Mouse (Mus musculus) cerebellum, adult 18-20 months (tissue): ENCODE data around the gene Fam118b.
A peak's percentile ranks its signal among the peaks of the same experiment; 100 is the strongest.

Source experiments
- DNase-seq, 2 experiments: peaks; one replicate each; pipeline ENCODE4 v3.0.0; 2021

Fam118b gene

DNA sequence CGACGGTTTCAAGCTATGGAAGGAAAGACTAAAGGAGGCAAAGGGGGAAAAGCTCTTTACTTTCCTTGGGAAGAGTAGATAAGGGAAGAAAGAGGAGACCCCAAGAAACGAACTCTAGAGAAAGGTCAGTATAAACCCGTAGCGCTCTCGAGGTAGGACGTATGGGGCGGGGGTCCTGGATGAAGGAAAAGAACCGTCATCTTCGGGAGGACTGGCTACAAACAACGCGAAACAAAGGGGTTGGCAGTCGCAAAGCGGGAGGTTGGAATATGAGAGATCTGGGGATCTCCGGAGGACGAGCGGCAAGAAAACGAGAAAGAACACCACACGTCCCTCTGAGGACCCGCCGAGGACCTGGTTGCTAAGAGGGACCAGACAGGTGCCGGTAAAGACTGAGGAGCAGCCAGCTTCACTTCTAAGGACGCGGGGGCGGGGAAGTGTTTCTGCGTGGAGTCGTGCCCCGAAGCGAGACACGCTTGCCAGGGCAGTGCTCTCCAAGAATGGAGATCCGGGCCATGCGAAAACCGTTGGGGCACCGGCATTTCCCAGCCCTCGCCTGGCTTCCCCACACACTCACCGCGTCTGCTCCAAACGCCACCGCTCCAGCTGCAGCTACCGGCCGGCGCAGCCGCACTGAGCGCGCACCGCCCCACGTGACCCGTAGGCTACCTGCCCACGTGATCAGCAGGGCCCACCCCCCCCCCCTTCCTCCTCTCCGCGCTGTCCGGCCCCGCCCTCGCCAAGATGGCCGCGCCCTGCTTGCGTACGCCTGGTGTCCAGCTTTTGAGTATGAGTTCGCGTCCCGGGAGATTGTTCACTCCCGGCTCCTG, at the start of gene Fam118b, which contains the start of gene Rpusd4:
Fam118b (minus strand) TSS at position 660 of the 830 bp plus-strand sequence.
Rpusd4 (plus strand) TSS at position 720 of the 830 bp plus-strand sequence.
- peak; percentile 93 to 95 for DNase-seq

DNA sequence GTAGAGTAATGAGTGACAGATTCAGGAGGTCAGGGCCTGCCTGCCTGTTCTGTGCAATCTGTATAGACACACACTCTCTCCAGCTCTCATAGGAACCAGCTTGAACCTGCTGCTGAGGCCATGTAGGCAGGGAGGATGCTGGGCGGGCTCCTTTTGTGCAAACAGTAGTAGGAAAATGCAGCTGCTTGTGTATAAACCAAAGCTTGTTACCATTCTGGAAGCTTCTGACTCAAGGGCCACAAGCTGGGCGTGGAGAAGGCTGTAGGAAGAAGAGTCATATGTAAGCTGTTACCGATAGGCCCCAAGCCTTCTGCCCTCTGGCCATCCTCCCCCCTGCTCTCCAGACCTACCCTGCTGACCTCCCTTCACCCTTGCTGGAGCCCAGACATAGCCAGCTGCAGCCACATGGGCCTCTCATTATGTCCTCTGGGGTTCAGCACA, 49.2 kb upstream of the Fam118b start:
- no peak for DNase-seq

DNA sequence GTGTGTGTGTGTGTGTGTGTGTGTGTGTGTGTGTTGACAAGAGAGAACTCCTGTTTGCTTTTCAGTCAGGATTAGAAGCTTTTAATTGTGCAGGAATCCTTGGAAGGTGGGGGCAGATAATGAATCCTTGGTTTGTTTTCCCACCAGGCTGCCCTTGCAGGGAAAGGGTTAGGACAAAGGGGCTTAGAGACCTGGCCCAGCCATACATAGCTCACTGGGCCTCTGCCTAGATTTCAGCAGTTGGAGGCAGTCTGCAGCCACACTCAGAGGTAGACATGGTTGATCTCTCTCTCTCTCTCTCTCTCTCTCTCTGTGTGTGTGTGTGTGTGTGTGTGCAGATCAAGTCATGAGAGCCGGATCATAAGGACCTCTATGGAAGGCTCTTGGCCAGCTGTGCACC, 46.6 kb upstream of the Fam118b start:
- no peak for DNase-seq

- DNase-seq: no peak
These were observed 46.0 kb upstream of the Fam118b start for GRCm38 (mm10) chr9:35313601-35314000.

DNA sequence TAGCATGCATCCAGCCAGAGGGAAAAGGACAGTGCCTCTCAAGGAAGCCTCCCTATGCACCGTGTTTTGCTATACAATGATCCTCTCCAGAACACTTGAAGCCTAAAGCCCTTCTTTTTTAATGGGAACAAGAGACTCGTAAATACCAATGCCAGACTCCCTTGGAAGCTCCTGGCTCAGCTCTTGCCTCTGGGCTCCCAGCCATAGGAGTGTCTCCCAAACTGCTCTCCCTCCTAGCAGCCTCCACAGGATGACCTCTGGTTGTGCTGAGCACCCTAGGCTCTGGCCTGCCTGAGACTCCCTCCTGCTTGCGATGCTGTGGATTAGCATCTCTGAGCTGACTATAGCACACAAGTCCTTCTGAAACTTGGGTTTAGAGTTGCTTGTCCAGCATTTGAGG, 44.9 kb upstream of the Fam118b start:
- peak; percentile 72 to 78 for DNase-seq

- no peak for DNase-seq
These were observed 42.8 kb upstream of the Fam118b start for GRCm38 (mm10) chr9:35310377-35310776.

DNA sequence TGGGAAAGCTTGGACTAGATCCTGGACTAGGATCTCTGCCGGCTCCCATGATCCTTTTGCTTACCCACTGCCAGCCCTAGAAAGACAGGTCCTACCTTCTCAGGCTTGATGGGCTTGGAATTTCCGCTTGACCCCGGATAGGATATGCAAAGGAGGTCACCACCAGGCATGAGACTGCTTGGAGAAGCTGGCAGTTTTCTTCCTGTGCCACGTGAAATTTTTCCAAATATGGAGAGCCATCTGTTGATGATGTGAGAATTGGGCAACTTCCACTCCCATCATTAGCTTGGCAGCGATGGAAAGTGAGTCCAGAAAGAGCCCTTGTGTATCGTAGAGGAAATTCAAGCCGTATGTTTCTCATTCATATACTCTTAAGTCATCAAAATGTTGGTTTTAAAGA, 39.9 kb upstream of the Fam118b start:
- peak; percentile 64 to 72 for DNase-seq

DNA sequence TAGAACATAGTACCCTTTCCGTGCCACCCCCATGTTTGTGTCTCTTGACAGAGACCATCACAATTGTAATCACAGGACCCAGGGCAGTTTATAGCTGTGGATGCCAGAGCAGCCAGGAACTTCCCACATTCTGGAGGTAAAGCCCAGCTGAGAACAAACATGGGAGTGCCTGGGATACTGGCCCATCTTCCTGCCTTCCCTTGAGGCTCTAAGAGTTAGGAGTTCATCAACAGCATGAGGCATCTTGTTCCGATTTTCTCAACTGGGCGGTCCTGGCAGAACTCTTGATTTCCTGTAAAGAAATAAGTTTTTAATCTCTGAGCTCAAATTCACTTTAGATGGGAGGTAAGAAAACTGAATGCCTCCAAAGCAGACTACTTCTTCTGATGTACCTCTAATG, 34.6 kb upstream of the Fam118b start:
- DNase-seq: no peak

DNA sequence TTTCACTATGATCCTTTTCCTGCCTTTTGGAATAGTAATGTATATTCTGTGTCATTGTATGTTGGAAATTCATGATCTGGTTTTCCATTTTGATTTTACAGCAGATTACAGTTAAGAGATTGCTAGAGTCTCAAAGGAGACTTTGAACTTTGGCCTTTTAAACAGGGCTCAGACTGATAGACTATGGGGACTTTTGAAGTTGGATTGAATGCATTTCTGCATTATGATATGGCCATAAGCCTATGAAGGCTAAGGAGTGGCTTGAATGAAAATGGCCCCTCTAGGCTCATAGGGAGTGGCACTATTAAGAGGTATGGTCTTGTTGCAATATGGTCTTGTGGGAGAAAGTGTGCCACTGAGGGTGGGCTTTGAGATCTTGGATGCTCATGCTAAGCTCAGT, 30.2 kb upstream of the Fam118b start:
- no peak for DNase-seq

DNA sequence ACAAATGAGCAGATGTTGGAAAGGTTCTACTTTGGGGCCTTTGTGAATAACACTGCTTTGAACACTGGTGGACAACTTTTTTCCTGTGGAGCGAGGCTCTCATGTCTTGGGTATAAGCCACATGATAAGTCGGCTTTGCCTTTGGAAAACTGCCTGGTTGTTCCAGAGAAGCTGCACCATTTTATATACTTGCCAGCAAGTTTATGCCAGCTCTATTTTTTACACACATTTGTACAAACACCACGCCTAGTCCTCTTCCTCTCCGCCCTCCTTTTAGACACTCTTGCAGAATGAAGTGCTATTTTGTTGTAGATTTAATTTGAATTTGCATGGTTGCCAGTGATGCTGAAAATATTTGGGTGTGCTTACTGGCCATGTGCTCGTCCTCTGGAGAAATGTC, 25.9 kb upstream of the Fam118b start:
- no peak for DNase-seq

DNA sequence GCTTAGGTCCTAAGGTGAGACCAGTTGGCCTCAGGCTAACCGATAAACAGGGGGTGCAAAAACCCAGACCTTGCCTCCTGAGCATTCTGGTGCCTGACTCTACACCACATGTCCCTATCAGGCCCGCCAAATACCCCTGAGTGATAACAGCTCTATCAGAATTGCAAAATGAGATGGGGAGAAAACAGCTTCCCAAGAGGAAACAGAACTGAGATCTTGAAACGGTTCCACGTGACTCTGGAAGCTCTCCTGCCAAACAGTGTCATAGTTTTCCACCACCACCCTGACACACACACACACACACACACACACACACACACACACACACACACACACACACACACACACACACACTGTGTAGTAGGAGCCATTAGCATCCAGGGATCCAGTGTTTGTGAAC, 23.3 kb upstream of the Fam118b start:
- no peak for DNase-seq

DNA sequence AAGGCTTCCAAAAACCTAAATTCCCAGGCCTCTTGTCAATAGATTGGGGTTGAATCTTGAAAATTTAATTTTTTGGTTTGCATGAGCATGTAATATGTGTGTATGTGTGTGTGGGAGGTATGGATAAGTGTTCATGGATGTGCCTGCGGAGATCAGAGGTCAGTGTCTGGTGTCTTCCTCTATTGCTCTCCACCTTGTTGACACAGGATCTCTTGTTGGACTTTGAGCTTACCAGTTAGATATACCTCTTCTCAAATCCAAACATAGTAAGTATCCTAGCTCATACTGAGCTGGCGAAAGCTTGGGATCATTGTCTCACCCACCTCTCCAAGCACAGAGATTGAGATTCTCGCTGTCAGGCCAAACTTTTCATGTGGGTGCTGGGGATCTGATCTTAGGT, 22.8 kb upstream of the Fam118b start:
- no peak for DNase-seq

DNA sequence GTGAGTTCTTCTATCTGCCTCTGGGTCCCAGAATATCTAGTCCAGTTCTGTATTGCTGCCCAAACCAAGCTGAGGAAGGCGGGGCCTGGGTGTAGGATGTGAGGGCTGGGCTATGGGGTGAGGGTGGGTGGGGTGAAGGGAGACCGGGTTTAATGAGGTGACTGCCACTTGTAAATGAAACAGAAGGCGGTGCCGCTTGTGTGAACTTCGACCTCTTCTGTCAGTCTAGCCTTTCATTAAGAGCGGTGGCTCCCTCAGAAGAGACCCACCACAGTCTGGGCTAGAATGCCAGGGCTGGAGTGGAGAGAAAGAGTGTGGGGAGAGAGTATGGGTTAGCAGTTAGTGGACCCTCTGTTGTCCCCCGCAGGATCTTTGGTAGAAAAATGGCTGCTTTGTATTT, 22.4 kb upstream of the Fam118b start:
- no peak for DNase-seq

DNA sequence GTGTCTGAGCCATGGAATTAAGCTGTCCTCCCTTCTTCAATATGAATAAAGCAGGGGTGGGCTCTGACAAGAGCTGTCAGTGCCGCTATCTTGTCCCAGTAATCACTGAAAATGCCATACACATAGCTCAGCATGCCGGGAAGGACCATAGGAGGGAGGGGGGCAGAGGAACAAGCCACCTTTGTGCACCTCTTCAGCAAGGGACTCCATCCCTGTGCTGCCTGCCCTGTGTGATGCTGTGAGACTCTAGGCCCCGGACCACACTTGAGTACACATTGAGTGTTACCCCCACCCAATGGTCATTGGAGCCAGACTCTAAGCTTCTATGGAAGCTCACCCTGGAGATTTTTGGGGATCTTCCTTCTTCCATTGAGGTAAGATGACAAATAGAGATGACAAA, 18.7 kb upstream of the Fam118b start:
- DNase-seq: no peak

GRCm38 (mm10) chr9:35284351-35284750, 16.7 kb upstream of the Fam118b start:
- DNase-seq: no peak

DNA sequence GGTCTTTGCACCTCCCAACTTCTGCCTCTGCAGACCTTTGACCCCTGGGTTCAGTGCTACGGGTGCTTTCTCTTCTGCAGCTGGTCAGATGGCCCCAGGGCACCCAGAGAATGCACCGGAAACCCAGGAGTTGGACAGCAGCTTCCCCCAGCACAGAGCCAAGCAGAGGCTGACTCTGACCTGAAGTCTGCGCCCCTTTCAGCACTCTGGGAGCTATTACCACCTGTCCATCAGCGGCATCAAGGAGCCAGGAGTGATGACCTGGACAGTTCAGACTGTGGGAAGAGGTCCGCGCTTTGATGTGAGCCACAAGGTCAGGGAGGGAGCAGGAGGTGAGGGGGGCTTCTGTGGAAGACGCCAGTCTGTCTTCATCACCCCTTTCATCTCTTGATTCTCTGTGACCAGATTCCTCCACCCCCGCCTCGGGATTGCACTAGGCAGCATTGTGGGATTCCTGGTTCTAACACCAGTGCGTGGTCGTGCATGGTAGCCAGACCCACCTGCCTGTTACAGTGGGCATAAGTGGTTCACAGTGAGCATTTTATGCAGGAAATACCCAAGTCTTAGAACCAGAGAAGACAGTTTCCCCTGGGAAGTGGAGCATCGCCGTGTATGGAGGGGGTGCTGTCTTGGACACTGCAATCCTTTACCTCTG, 15.9 kb upstream of the Fam118b start:
- DNase-seq: no peak

GRCm38 (mm10) chr9:35282851-35283200, 15.2 kb upstream of the Fam118b start:
- no peak for DNase-seq

DNA sequence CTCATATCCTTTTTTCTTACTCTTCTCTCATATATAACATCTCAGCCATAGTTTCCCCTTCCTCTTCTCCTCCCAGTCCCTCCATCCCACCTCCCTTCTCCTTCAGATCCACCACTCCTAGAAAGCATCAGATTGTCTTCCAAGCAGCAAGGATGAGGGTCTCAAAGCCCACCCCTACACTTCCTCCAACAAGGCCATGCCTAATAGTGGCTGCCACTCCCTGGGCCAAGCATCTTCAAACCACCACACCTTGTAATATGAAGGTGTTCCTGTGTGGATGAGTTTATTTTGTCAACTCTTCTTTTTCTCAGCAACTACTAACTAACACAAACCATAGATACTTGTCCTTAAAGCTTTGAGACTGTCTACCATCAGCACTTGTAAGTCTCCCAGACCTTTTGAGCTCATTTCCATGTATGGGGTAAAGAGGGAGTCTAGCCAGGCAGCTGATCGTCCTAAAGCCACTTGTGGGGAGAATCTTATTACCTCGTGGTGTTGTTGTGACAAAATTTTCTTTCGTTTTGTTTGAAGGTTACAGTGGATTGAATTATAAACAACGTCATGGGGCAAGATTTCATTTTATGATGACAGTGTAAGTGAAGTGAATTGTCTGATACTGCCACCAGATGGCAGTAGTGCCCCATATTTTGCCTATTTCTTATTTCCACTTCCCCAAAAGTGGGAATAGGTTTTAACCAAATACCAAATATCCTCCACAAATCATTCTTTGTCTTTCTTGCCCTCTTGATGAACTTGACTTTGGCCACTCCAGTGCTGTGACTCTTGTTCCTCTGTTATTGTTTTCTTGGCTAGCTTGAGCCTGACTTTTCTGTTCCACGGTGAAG, 14.6 kb upstream of the Fam118b start:
- peak; percentile 56 to 80 for DNase-seq

DNA sequence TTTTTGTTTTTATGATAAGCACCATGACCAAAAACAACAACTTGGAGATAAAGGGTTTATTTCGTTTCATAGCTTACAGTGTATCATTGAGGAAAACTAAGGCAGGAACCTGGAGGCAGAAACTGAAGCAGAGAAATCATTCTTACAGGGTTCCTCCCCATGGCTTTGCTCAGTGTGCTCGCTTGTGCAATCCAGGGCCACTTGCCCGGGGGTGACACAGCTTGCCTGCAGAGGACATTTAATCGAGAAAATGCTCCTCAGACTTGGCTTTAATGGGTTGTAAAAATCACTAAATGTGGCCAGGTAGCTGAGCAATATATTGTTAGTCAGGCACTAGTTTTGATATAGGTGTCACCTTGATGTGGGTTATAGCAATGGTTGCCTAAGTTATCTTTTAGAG, 10.8 kb upstream of the Fam118b start:
- no peak for DNase-seq

- DNase-seq: no peak
These were observed 10.3 kb upstream of the Fam118b start for GRCm38 (mm10) chr9:35277855-35278365.

DNA sequence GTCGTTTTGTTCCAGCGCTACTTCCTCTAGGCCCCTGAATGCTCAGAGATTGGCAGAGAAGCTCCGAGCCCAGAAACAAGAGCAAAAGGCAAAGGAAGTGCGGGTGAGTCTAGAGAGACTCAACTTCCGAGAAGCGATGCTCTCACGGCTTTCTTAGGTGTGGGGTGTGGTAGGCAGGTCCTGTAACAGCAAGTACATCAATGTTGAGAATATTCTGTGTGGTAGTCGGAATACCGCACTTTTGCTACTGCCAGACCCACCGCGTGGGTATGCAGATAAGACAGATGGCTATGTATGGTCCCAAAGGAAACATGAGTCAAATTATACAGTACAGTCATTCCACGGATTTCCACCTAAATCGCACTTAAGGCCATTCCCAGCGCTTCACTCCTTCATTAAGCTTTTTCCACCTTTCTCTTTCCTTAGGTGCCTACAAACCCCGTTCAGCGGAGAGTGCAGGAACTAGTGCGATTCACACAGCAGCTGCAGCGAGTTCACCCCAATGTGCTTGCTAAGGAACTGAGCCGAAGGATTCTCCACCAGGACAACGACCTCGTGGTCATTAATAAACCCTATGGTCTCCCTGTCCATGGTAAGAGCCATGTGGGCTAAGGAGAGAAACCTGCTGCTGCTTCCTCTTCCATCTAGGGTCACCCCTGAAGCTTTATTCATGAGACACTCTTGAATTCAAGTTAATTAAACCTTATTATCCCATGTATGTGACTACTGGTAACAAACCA, 541 bp upstream of the Fam118b start:
- no peak for DNase-seq

GRCm38 (mm10) chr9:35264509-35264908, 3.1 kb downstream of the Fam118b start:
- DNase-seq: no peak

DNA sequence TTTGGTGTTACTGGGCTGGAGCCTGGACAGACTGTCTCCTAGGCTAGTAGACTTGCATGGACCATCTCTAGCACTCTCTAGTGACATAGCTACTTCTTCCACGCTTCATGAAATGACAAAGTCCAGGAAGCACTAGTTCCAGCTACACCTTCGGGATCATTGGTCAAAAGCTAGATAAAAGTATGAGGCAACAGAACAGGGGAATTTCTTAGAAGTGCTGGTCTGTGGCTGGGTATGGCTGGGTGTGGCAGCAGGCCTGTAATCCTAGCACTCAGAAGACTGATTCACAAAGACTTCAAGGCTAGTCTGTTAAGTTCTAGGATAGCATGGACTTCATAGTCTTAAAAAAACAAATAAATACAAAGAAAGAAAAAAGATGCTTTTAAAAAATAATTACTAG, 4.2 kb downstream of the Fam118b start:
- no peak for DNase-seq
